Mouse (Mus musculus) frontal cortex, adult 2 months (tissue): ENCODE results near the gene Ski. TPM values are rescaled to one million over a fixed set of nuclear protein-coding genes. Genes with fewer than 3 reads are reported as not detected.

ENCODE experiments used
- DNase-seq, 2 experiments: peaks; one replicate each; pipeline ENCODE4 v3.0.0; 2022; ENCODE audit warnings: low spot score in 1 of 2; ENCODE audit errors: extremely low spot score in 1 of 2
- polyA plus RNA-seq: library from polyadenylated mRNA; depleted of rRNA; stranded (reverse); fragments of >200 nt; gene quantifications from 2 replicates; pipeline ENCODE4 v1.2.3, GENCODE M21; 2012

The Ski gene
- polyA plus RNA-seq, 1 experiment, result 76.4 TPM

GRCm38 (mm10) chr4:155235311-155236119, 13.1 kb upstream of the Ski start:
- peak; percentile 92 to 96 for DNase-seq

- no peak for DNase-seq
Measured at GRCm38 (mm10) chr4:155234371-155235310, 12.2 kb upstream of the Ski start.

DNA sequence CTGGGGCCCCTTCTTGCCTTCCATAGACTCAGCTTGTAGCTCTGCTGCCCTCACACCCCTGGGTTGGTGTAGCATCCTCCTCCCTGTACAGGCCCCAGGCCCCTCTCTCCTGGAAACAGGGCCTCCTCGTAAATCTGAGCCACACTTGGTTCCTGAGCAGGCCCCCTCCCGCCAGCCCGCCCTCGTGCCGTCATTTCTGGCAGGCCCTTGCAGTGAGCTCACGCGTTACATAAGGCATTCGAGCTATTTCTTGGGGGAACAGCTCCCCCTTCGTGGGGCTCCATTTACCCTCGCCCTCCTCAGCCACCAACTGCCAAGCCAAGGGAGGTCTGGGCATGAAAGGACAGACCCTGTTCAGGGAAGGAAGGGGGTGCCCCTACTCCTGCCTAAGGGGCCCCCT, 11.5 kb upstream of the Ski start:
- peak; percentile 83 to 90 for DNase-seq

DNA sequence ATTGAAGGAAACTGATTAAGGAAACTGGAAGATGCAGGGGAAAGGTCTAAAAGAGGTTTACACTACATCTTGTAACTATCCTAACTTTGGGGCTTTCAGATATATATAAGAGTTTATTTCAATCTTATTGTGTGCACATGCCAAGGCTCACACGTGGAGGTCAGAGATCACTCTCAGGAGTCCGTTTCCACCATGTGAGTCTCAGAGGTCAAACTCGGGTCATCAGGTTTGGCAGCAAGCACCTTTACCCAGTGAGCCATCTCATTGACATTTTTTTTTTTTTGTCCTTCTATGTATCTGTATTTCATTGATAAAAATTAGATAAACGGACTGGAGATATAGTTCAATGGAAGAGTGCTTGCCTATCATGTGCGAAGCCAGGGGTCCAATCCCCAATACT, 6.1 kb upstream of the Ski start:
- no peak for DNase-seq

GRCm38 (mm10) chr4:155227986-155228385, 5.6 kb upstream of the Ski start:
- no peak for DNase-seq

DNA sequence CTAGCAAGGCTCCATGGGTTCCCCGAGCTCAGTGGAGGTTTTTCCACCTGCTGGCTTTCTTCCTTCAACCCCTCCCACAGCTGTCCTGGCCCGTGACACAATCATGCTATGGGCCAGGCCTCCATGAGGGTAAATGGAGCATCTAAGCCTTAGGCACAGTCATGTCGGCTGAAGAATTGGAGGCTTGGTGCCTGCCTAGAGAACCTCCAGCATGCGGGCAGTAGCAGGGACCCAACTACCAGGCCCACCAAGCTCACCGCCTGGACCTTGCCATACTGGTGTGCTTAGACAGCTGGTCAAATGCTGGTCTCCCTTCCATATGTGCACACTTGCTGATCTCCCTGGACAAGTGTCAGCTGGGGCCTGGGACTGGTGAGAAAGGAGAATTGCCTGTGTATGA, 3.5 kb upstream of the Ski start:
- DNase-seq, result no peak

GRCm38 (mm10) chr4:155223594-155224528, 1.5 kb upstream of the Ski start:
- no peak for DNase-seq

DNA sequence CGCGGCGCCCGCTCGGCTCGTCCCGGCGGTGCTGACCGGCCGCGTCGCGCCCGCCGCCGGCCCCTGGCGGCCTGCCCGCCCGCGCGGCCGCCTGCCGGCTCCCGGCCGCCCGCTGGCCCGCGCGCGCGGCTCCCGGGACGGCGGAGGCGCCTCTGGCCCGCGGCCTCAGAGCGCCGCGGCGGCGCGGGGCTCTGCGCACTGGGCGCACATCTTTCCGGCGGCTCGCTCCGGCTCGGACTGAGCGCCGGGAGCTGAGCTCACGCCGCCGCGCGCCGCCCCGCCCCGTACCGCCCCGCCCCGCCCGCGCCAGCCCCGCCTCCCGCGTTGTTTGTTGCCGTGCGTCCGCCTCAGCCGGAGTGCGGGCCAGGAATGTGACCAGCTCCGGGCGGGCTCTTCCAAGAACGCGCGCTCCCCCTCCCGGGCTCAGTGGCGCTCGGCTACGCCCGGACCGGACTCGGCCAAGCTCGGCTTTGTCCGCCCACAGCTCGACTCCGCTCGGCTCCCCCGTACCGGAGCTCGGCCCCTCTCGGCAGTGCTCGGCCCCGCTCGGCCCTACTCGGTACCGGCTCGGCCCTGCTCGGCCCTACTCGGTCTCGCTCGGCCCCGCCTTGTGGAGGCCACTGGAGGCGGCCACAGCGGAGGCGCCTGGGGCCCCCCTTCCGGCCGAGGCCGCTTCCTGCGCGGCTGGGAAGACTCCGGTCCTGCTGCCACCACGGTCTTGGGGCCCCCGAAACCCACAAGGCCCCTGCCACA, 625 bp upstream of the Ski start:
- peak; percentile 95 to 100 for DNase-seq

- DNase-seq, result peak; percentile 31 to 76
Measured at GRCm38 (mm10) chr4:155221599-155222551, 517 bp downstream of the Ski start.

GRCm38 (mm10) chr4:155221106-155221505, 1.3 kb downstream of the Ski start:
- DNase-seq, result no peak

DNA sequence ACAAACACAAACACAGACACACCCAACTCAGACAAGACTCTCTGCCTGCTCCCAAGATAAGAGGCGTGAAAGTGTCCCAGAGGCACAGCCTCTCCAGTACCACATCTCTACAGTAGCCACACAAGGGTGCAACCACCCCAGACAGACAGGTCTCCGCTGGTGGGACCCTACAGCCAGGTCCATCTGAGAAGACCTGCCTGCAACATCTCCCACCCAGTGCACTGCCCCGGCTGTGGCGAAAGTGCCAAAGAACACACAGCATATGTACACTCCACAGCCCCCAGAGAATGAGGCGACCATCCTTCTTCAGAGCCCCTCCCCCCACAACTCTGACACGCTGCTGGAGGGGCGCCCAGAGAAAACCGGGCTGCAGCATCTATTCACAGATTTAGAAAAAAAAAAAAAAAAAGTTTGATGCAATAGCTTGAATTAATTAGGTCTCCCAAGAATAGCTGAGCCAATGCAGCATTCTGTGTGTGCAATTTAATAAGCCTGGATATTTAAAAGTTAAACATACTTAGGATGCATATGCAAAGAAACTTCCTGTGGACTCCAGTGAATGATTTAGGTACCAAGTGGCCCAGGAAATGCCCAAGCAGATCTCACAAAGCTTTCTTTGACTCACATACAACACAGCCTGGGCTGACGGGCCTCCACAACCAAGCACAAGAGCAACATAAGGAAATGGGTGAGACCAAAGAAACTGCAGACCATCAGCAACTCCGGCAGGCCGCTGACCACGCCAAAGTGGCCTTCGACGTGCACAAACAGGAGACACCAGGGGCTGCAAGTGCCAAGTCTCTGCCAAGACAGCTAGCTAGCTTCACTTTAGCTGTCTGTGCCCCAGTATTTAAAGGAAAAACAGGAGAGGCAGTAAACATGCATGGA, 1.9 kb downstream of the Ski start:
- no peak for DNase-seq

GRCm38 (mm10) chr4:155219271-155220212, 2.9 kb downstream of the Ski start:
- no peak for DNase-seq

DNA sequence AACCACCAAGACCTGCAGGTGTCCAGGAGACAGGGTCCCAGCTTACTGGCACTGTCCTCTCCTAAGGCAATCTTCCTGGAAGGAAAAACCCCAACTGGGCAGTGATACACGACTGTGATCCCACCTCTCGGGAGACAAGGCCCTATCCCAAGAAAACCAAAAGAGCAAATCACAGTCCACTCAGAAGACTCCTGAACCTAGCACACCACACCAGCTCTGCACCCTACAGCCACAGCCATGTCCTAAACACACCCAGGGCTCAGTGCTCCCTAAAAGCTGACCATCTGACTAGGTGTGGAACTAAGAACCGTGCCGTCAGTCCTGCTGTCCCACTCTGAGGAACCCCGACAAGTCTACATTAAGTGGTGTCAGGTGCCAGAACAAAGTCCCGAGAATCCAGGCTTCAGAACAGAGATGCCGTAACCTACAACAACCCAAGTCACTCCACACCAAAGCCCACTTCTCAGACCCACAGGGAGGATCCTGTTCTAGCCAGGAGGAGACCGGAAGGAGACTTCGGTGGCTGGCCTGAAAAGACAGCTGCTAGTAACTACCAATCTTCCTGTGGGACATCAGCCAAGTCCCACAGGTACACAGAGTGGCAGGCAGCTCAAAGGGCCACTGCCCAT, 4.2 kb downstream of the Ski start:
- DNase-seq, result no peak

DNA sequence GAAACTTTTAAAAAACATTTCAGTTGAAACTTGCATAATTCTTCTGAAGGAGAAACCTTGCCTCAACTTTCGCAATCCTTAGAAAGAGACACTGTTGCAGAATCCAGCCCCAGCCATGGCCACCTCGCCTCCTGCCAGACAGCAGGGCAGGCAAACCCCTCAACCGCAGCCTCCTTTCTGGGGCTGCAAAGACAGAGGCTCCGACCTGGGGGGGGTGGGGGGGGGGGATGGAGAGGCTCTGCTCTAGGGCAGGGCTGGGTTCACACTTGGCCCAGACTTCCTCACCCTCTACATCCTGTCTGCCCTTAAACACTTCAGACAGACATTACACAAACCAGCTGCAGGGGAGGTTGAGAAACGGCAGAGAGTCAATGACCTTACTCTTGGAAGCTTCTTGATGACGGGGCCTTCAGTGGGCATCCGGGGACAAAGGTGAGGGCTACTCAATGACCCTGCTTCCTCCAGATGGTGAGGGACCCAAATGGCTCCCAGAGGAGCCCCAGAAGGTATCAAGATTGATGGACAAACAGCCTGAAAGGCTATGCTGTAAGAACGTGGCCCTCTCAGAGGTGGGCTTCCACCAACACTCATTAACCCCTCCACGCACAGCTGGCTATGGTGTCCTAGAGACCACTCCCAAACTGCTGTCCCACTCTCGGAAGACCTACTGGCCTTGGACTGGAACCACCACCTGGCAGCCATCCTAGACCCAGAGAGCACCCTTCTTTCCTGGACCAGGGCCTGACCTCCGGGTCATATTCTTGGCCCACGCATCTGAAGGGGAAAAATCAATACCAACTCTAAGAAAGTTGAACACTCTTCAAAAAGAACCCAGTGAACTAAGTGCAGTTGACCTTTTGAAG, 4.9 kb downstream of the Ski start:
- DNase-seq, result no peak
